Mouse (Mus musculus): ENCODE results near the gene Prr5. TPM values are rescaled to one million over a fixed set of nuclear protein-coding genes. Genes with fewer than 3 reads are reported as not detected.
A peak's percentile ranks its signal among the peaks of the same experiment; 100 is the strongest.

Gene Prr5
- polyA plus RNA-seq, 1 experiment from 2014 or later: 65.4 TPM

GRCm38 (mm10) chr15:84659856-84660255 lies 9.6 kb upstream of the Prr5 start:
- peaks cover 17% of the 10 kb centered on the region for H3K4me1 ChIP-seq (replicated peaks)
- WGBS: 83% methylated on average over 5 of the region's 5 CpGs
- no peak for ATAC-seq
- H3K36me3 ChIP-seq: no peaks in the 10 kb centered on the region
- no peaks in the 10 kb centered on the region for H3K9me3 ChIP-seq
- peaks cover 4% of the 10 kb centered on the region; the same call in 1 of the 2 replicates for H3K27me3 ChIP-seq (replicated peaks)
- no peak overlapping the region for H3K4me2 ChIP-seq (replicated peaks)
- H3K4me3 ChIP-seq (replicated peaks): no peak overlapping the region
- no peak overlapping the region for H3K9ac ChIP-seq
- no peak overlapping the region for H3K27ac ChIP-seq

GRCm38 (mm10) chr15:84661274-84661673 lies 8.1 kb upstream of the Prr5 start:
- Histone ChIP-seq H3K36me3 (no peaks in the 10 kb centered on the region), H3K27me3 (replicated peaks) (peaks cover 4% of the 10 kb centered on the region; the same call in 1 of the 2 replicates), H3K27ac (no peak overlapping the region), H3K4me2 (replicated peaks) (no peak overlapping the region), H3K4me1 (replicated peaks) (peaks cover 11% of the 10 kb centered on the region), H3K9me3 (no peaks in the 10 kb centered on the region), H3K9ac (no peak overlapping the region), H3K4me3 (replicated peaks) (no peak overlapping the region)
- WGBS: 85% methylated on average over 5 of the region's 5 CpGs
- ATAC-seq: no peak

DNA sequence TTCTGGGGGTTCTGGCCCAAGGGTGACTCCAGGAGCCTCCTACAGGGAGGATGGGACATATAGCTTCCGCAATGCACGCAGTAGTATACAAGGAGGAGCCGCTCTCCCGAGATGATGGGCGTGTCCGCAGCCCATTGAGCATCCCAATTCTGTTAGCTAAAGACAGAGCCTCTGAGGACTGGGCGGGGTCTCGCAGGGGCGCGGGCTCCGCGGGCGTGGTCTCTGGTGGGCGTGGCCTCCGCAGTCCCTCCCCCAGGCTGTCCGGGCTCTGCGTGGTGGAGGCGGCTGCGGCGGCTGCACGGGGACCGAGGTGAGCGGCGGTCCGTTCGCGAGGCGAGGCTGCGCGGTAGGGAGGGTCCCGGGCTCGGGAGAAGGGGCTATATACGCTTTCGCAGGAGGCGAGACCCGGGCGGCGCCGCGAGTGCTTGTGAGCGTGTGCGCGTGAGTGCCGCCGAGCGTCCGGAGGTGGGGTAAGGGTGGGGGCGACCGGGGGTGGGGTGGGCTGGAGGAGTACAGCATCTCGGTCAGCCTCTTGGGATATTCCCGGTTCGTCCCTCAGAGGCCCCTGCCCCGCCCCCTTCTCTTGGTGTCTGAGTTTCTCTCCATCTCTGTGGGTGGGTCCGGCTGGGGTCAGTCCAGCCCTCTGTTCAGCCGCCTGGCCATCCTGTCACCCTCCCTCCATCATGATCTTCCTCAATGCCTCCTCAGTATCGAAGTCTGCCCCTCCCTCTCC lies 6.3 kb upstream of the Prr5 start:
- ATAC-seq: peak; percentile 85
- Histone ChIP-seq H3K4me3 (replicated peaks) (peak overlapping the region; percentile 55), H3K9ac (peak overlapping the region; percentile 50), H3K4me1 (replicated peaks) (peaks cover 13% of the 10 kb centered on the region), H3K27ac (no peak overlapping the region), H3K27me3 (replicated peaks) (peaks cover 4% of the 10 kb centered on the region; the same call in 1 of the 2 replicates), H3K4me2 (replicated peaks) (peak overlapping the region; percentile 90), H3K36me3 (no peaks in the 10 kb centered on the region), H3K9me3 (no peaks in the 10 kb centered on the region)
- under 1% methylated on average over 50 of the region's 56 CpGs for WGBS

DNA sequence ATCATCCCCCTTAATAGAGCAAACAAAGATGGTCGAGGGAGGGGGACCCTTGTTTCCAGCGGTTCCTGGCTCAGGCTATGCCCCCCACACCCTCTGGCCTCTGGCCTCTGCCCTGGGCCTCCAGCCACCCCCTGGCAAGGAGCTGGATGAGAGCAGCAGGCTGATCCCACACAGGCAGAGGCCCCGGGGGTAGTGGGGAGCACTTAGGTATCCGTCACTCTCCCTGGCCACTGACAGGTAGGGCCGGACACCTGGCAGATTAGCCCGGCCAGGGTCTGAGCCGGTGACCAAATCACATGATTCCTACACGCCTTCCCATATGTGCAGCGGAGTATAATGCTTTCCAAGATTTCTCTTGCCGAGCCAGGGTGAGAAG lies 5.7 kb upstream of the Prr5 start:
- Histone ChIP-seq H3K9ac (peak overlapping the region; percentile 50), H3K36me3 (no peaks in the 10 kb centered on the region), H3K4me2 (replicated peaks) (peak overlapping the region; percentile 90), H3K27me3 (replicated peaks) (peaks cover 4% of the 10 kb centered on the region; the same call in 1 of the 2 replicates), H3K4me1 (replicated peaks) (peaks cover 13% of the 10 kb centered on the region), H3K27ac (no peak overlapping the region), H3K4me3 (replicated peaks) (peak overlapping the region; percentile 55), H3K9me3 (no peaks in the 10 kb centered on the region)
- 56% methylated on average over 10 of the region's 10 CpGs for WGBS
- ATAC-seq: peak; percentile 10; the same call in 1 of the 2 replicates

DNA sequence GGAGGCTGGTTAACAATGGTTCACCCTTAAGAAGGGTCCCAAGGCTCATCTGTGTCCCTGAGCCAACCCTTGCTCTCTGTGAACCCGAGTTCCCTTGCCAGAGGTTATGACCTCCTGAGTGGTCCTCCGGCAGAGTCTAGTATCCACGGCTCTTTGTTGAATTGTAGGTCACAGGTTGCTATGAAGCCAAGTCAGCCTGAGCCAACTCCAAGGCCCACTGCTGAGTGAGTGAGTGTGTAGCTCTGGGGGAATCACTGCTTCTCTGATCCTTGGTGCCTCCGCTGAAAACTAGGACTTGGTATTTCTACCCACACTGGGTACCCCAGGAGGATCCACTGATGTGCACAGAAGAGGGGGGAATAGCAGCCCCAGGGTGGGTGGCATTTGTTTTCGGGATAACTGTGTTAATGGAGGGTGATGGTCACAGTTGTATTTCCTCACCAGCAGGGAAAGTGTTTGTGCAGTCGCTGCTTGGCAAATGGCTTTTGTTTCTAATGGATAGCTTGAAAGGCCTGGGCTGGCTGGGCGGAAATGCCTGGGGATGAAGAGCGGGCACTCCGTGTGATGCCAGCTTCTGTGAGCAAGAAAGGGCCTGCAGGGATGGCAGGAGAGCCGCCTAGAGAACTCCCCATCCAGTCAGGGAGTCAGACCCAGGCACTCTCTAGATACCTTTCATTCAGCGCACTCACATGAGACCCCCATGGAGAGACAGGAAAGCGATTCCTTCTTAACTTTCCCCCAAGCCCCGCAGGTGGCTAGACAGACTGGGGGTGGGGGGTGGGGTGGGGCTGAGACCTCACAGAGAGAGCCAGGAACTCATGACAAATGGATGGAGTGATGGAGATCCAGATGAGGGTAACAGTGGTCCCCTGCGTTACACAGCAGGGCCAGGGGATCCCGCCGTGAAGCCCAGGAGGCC lies 4.6 kb upstream of the Prr5 start:
- Histone ChIP-seq H3K27me3 (replicated peaks) (peaks cover 4% of the 10 kb centered on the region; the same call in 1 of the 2 replicates), H3K9ac (no peak overlapping the region), H3K4me1 (replicated peaks) (peaks cover 16% of the 10 kb centered on the region), H3K4me3 (replicated peaks) (no peak overlapping the region), H3K27ac (no peak overlapping the region), H3K4me2 (replicated peaks) (no peak overlapping the region), H3K36me3 (no peaks in the 10 kb centered on the region), H3K9me3 (no peaks in the 10 kb centered on the region)
- WGBS: 53% methylated on average over 16 of the region's 16 CpGs
- no peak for ATAC-seq

- Histone ChIP-seq H3K9ac (no peak overlapping the region), H3K4me2 (replicated peaks) (no peak overlapping the region), H3K27ac (no peak overlapping the region), H3K4me1 (replicated peaks) (peaks cover 23% of the 10 kb centered on the region), H3K9me3 (no peaks in the 10 kb centered on the region), H3K4me3 (replicated peaks) (no peak overlapping the region), H3K36me3 (no peaks in the 10 kb centered on the region), H3K27me3 (replicated peaks) (peaks cover 4% of the 10 kb centered on the region; the same call in 1 of the 2 replicates)
- WGBS: 70% methylated on average over 9 of the region's 9 CpGs
- ATAC-seq: no peak
Measured at GRCm38 (mm10) chr15:84665662-84666061, 3.8 kb upstream of the Prr5 start.

GRCm38 (mm10) chr15:84666065-84666464 lies 3.4 kb upstream of the Prr5 start:
- Histone ChIP-seq H3K4me2 (replicated peaks) (no peak overlapping the region), H3K4me1 (replicated peaks) (peaks cover 23% of the 10 kb centered on the region), H3K27me3 (replicated peaks) (peaks cover 4% of the 10 kb centered on the region; the same call in 1 of the 2 replicates), H3K9ac (no peak overlapping the region), H3K36me3 (no peaks in the 10 kb centered on the region), H3K27ac (no peak overlapping the region), H3K9me3 (no peaks in the 10 kb centered on the region), H3K4me3 (replicated peaks) (no peak overlapping the region)
- 65% methylated on average over 4 of the region's 4 CpGs for WGBS
- no peak for ATAC-seq

- WGBS: 64% methylated on average over 6 of the region's 6 CpGs
- H3K9ac ChIP-seq: no peak overlapping the region
- H3K4me3 ChIP-seq (replicated peaks): no peak overlapping the region
- no peak overlapping the region for H3K4me2 ChIP-seq (replicated peaks)
- peaks cover 4% of the 10 kb centered on the region; the same call in 1 of the 2 replicates for H3K27me3 ChIP-seq (replicated peaks)
- no peak overlapping the region for H3K27ac ChIP-seq
- no peak for ATAC-seq
- H3K9me3 ChIP-seq: no peaks in the 10 kb centered on the region
- H3K4me1 ChIP-seq (replicated peaks): peaks cover 31% of the 10 kb centered on the region
- H3K36me3 ChIP-seq: no peaks in the 10 kb centered on the region
Measured at GRCm38 (mm10) chr15:84667601-84668000, 1.8 kb upstream of the Prr5 start.

- H3K9ac ChIP-seq: no peak overlapping the region
- no peaks in the 10 kb centered on the region for H3K27me3 ChIP-seq (replicated peaks)
- no peak overlapping the region for H3K4me2 ChIP-seq (replicated peaks)
- no peak for ATAC-seq
- no peaks in the 10 kb centered on the region for H3K36me3 ChIP-seq
- no peaks in the 10 kb centered on the region for H3K9me3 ChIP-seq
- H3K27ac ChIP-seq: no peak overlapping the region
- H3K4me1 ChIP-seq (replicated peaks): peaks cover 22% of the 10 kb centered on the region
- H3K4me3 ChIP-seq (replicated peaks): no peak overlapping the region
- 77% methylated on average over 21 of the region's 23 CpGs for WGBS
Measured at GRCm38 (mm10) chr15:84669771-84670656, 594 bp downstream of the Prr5 start.

DNA sequence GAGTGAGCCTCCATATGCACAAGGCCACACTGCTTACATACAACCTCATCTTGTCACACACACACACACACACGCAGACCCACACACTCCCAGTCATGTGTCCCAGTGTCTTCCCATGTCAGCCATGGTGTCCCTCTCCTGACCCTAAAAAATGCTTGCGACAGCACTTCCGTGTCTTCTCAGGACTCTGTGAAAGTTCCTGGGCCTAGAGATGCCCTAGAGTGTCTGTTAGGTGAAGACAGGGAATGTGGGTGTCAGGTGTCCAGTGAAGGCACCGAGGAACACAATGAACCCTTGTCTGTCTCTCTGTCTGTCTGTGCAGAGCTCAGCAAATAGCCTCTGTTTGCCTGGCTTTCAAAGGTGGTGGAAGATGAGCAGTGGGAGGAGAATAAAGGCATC lies 1.2 kb downstream of the Prr5 start:
- Histone ChIP-seq H3K9me3 (no peaks in the 10 kb centered on the region), H3K36me3 (no peaks in the 10 kb centered on the region), H3K4me2 (replicated peaks) (no peak overlapping the region), H3K27ac (no peak overlapping the region), H3K9ac (no peak overlapping the region), H3K4me3 (replicated peaks) (no peak overlapping the region), H3K27me3 (replicated peaks) (no peaks in the 10 kb centered on the region), H3K4me1 (replicated peaks) (peaks cover 22% of the 10 kb centered on the region)
- no peak for ATAC-seq
- WGBS: 73% methylated on average over 4 of the region's 4 CpGs

GRCm38 (mm10) chr15:84671401-84672307 lies 2.2 kb downstream of the Prr5 start:
- H3K4me1 ChIP-seq (replicated peaks): peaks cover 30% of the 10 kb centered on the region
- no peak overlapping the region for H3K9ac ChIP-seq
- H3K27ac ChIP-seq: peak overlapping the region; percentile 54; the same call in 1 of the 2 replicates
- 57% methylated on average over 9 of the region's 9 CpGs for WGBS
- H3K9me3 ChIP-seq: no peaks in the 10 kb centered on the region
- no peak overlapping the region for H3K4me3 ChIP-seq (replicated peaks)
- ATAC-seq: no peak
- no peaks in the 10 kb centered on the region for H3K36me3 ChIP-seq
- 0 out of 2 replicates have a peak overlapping the region, but pooled peaks have one; percentile 14 for H3K4me2 ChIP-seq (replicated peaks)
- no peaks in the 10 kb centered on the region for H3K27me3 ChIP-seq (replicated peaks)

Measured in intestine, embryonic 15.5 days (tissue).